Mouse (Mus musculus) T-helper 1 cell (primary cell): Measurements from ENCODE around the gene Nav2.

ENCODE experiments used
- in situ Hi-C: fragments of 300-600 bp; cut with MboI, MseI; formaldehyde crosslinking; loops from one replicate; pipeline ENCODE4 v1.15.1; 2025; ENCODE audit warnings: high pct_unique_total_duplicates

Gene Nav2

DNA sequence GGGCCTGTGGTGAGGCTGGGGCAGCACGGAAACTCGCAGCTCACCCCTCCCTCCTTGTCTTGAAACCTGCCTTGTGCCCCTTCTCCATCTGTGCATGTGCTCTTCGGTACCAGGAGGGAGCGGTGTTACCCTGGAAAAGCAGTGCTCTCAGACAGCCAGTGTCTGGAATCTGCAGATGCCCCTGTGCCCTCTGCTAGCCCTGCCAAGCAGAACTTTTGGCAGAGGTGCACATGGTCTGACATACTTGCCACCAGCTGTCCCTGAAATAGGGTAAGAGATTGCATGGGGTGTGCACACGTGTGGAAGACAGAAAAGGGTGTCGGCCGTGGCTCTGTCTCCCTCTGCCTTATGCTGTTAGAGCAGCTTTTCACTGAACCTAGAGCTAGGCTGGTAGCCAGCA, 522.3 kb downstream of the Nav2 start:
- in situ Hi-C loops, result no loop called here

DNA sequence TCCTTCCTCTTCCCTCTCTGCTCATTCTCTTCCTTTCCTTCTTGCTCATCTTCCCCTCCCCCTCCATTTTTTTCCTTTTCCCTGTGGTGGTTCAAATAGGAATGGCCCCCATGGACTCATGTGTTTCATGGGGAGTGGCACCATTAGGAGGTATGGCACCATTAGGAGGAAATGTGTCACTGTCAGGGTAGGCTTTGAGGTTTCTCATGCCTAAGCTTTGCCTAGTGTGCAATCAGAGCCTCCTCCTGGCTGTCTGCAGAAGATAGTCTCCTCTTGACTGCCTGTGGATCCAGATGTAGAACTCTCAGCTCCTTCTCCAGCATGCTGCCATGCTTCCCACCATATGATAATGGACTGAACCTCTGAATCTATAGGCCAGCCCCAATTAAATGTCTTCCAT, 525.4 kb downstream of the Nav2 start:
- in situ Hi-C loops, result no loop called here

GRCm38 (mm10) chr7:49436492-49436891, 528.0 kb downstream of the Nav2 start:
- in situ Hi-C loops, result no loop called here

DNA sequence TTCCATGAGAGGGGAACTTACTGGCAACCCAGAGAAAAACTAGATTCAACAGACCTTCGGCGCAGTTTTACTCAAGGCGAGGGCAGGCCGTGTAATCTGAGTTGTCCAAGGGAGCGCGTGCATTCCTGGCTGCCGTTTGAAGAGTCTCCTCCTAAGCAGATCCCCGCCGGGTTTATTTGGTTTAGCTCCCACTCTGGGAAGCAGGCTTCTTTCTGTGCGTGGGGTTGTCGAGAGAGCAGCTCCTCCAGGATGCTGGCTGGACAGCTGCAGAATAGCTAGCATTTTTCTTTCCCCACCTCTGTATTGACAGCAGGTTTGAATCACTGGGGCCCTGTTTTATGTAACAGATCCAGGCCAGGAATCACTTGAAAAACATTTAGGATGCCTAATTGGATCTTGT, 529.4 kb downstream of the Nav2 start:
- in situ Hi-C loops, result no loop called here

- in situ Hi-C loops, result no loop called here
These were observed 530.6 kb downstream of the Nav2 start for GRCm38 (mm10) chr7:49439136-49439535.

DNA sequence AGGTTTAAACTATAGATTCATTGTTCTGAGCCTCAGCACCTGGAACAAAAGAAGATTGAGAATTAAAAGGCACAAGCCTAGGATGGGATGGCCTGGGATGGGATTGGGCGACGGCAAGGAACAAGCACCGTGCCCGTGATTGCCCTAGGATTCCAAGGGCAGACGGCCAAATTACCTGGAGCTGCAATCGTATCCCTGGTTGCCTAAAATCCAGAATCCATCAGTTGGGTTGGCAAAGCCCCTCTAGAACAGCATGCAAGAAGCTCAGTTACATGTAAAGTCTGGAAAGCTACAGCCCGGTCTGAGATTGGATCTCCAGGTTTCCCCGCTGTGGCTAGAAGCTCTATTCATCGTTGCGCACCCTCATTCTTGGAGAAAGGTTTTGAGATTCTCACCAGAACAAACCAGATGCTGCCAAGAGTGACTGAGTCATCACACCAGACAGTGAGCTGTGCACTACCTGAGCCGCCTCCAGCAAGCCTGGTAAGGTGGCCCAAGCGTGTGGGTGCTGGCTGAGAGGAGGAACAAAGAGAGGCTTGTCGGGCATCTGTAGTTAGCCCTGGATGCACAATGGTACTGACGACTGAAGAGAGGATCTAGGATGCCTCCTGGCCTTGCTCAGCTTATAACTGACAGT, 531.9 kb downstream of the Nav2 start:
- in situ Hi-C loops, result no loop called here

DNA sequence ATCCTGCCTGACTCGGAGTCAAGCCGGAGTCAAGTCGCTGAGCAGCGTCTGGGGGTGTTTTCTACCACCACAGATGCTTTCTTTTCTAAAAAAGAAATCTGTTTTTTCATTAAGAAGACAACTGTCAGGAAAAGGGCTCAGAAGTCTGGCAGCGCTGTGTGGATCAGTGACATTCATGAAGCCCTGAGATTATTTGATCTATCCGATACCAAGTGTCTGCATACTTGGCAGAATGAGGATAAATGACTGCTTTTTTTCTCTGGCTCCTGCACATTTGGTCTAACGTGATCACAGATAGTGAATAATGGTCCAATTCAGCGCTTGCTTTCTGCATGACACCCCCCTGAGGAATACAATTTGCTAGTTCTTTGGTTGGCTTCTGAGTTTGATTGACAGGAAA, 533.7 kb downstream of the Nav2 start:
- in situ Hi-C loops, result no loop called here

DNA sequence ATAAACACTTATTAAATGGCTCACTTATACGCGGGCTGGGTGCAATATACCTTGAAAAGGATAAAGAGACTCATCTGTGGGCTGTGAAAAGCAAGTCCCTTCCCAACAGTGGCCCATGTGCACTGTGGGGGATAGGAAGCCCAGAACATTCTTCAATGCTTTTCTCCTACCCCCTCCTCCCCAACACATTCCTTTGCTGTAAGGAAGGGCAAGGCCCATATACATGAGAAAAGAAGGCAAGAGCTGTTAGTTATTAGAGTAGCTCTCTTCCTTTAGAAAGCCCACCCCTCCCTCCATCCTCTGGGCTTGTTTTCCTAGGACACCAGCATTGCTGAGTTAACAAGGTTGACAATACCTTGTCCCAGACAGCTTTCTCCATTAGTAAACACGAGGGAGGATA, 540.1 kb downstream of the Nav2 start:
- in situ Hi-C loops, result no loop called here

DNA sequence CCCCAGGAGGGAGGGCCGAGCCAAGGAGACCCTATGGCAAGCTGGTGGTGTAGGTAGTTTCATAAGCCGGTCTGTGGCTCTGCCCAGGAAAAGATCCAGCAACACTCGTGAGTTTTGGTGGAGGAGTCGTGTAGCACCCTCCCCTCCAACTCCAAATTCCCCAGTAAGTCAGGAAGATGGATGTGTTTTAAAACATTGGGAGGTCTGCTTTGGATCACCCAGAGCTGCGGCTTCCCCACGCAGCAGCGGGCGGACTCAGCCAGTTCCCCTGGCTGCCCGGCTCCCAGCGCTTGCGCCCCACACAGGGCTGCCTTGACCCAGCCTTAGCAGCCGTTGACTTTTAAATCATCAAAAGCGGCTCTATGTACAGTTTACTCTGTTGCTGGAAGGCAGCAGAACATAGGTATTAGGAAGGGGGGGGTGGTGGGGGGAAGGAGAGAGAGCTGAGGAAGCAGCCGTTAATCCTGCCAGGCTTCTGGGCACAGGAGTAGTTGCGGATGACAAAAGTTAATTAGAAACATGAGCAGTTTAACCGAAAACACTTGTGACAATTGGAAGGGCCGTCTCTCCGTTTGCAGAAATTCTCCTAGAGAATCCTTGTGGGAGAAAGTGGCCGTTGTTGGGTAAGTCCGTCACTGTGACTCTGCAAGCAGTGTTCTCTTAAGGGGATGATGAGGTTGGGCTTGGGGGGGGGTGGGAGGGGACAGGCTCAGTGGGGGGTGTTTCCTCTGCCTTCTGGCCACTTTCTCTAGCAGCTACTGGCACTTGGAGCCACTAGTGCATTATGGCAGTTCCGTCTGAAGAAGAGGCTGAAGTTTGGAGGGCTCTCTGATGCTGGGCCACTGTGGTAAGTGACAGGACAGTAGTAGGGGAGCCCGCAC, 542.0 kb downstream of the Nav2 start:
- in situ Hi-C loops, result no loop called here

- in situ Hi-C loops, result no loop called here
These were observed 542.7 kb downstream of the Nav2 start for GRCm38 (mm10) chr7:49451240-49451639.

GRCm38 (mm10) chr7:49452274-49452673, 543.8 kb downstream of the Nav2 start:
- in situ Hi-C loops, result no loop called here

GRCm38 (mm10) chr7:49454601-49455000, 546.1 kb downstream of the Nav2 start:
- in situ Hi-C loops, result no loop called here

GRCm38 (mm10) chr7:49456148-49456547, 547.6 kb downstream of the Nav2 start:
- in situ Hi-C loops, result no loop called here

DNA sequence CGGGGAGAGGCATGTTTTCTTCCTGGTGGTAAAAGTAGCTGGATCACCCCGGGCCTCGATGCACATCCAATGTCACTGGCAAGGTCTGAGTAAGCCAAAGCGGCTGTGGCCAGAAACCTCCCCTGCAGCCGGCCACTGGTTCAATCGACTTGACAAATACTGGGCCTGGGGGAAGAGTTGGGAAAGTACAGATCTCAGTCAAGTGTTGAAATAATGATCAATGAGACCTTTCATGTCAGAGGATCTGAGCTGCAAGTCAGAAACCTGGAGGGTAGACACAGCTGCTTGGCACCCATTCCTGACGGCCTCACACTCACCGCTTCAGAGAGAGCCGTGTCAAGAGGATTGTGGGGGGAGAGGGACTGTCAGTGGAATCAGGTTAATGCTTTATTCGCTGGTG, 548.9 kb downstream of the Nav2 start:
- in situ Hi-C loops, result no loop called here

- in situ Hi-C loops, result no loop called here
These were observed 549.4 kb downstream of the Nav2 start for GRCm38 (mm10) chr7:49457890-49458289.

DNA sequence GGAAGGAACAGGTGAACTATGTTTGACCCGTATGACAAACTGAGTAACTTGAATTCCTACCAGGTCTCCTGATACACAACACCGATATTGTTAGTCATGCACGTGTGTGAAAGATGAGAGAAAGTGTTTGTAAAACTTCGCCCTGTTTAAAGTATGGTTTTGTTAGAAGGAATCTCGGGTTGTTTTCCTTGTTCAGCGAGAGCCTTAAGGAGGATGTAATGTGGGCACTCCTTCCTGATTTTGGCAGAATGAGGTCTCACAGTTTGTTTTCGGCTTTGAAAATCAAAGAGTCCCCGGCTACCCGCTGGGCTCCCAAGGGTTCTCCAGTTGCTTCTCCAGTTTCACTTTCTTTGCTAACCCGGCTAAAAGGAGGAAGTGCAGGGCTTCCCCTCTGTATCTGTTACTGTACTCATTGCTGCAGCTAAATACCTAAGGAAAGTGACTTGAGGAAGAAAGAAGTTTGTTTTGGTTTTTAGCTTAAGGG, 553.9 kb downstream of the Nav2 start:
- in situ Hi-C loops, result no loop called here

DNA sequence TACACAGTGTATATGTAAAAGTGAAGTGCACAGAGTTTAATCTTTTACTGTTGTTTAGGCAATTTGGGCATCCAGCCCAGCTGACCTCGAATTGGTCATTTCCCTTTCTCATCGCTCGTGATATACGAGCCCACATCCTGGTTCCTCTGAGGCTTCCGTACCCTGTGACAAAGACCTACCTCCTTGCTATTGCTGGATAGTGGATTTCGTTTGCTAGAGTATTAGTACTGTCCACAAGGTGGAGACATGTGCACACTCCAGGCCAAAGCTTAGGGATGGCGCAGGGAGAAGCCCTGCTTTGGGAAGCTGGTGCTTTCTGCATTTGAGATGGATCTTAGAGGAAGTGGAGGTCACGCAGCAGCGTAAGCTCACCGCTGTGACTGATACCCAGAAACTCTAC, 559.3 kb downstream of the Nav2 start:
- in situ Hi-C loops, result no loop called here

DNA sequence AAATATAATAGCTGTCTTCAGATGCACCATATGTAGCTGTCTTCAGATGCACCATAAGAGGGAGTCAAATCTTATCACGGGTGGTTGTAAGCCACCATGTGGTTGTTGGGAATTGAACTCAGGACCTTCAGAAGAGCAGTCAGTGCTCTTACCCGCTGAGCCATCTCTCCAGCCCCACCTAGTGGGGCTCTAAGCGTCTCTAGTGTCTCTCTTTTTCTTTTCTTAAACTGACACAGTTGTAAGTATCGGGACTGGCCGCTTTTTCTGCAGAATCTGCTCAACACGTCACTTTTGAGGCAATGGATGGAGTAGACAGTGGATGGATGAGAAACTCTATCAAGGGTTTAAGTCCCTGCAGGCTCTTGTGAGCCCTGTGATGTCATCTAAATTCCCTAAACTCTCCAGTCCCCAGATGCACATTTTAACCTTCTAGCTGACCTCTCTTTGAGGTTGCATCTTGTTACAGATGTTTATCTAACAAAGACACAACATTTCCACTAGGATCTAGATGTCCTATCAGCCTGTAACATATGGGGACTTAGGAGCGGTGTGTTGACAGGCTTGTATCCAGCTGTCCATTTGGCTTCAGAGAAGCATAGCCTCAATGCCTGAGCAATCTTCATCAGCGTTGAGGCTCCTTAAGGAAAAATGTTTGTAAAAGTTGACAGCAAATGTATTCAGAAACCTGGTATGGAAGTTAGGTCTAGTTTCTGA, 560.1 kb downstream of the Nav2 start:
- in situ Hi-C loops, result no loop called here

DNA sequence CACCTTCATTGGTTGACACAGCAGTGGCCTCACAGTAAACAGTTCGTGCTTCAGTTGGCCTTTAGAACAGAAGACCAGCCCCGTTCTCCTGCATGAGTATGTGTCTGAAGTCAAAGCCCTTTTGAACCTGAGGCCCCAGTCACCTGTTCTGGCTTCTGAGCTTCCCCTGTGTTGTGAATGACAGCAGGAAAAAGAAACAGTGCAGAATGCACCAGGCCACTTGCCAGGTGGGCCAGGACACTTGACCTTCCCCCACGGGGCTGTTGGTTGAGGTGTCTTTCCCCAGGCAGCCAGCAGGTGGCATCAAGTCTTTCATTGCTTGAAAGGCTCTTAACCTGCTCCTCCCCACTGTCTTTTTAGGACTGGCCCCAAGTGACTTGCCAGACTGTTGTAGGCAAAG, 562.8 kb downstream of the Nav2 start:
- in situ Hi-C loops, result no loop called here

- in situ Hi-C loops, result no loop called here
These were observed 566.8 kb downstream of the Nav2 start for GRCm38 (mm10) chr7:49475282-49475681.

DNA sequence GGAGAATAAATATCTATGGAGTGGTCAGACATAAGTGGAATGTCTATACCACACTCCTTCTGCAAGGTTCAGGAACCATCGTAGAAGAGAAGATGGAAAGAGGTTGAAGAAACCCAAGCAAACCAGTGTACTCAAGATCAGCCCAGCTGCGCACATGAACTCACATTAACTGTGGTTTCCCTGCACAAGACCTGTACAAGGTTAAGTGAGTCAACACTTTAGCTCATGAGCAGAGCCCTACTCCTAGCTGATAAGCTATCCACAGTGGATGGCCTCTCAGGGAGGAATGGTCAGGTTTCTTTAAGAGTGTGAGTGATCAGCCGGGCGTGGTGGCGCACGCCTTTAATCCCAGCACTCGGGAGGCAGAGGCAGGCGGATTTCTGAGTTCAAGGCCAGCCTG, 567.6 kb downstream of the Nav2 start:
- in situ Hi-C loops, result no loop called here

DNA sequence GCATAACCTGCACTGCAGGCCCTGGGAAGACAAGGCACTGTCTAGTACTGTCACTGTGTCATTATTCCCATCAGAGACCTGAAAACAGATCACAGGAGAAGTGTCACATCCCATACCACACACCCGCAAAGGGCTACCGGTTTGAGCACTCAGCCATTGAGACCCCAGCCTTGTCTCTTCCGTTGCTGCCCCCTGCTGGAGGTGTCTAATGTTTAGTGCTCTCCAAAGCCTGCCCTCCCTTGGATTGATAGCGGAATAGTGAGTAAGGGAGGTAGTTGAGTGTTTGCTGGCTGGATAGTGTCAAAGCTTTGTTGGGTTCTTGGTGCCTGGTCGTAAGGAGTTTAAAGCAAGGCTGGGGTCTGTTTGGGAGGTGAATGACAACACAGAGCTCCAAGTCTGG, 568.1 kb downstream of the Nav2 start:
- in situ Hi-C loops, result no loop called here
